Mouse (Mus musculus) lung, embryonic 14.5 days (tissue): ENCODE data around the gene Cplx2. TPM values are rescaled to one million over a fixed set of nuclear protein-coding genes. Genes with fewer than 3 reads are reported as not detected.

Source experiments
- ATAC-seq: fragments of 200-750 bp; cut with Nextera tagmentation; 2 replicates; pipeline ENCODE4 v1.8.0; 2017; ENCODE audit warnings: mild to moderate bottlenecking, moderate TSS enrichment, moderate library complexity; ENCODE audit not compliant: insufficient read depth
- DNase-seq: peaks from one replicate; pipeline ENCODE4 v3.0.0-alpha.2; 2015
- H3K27ac ChIP-seq: fragments of 300-500 bp; sonication (generic); 2 replicates; pipeline ENCODE4 v1.5.1; 2014; ENCODE audit warnings: low read depth, mild to moderate bottlenecking, moderate library complexity
- H3K27me3 ChIP-seq: fragments of 300-500 bp; sonication (generic); 2 replicates; pipeline ENCODE4 v1.6.1; 2014; ENCODE audit warnings: low read length, control low read depth; ENCODE audit not compliant: insufficient read depth
- H3K36me3 ChIP-seq: fragments of 300-500 bp; sonication (generic); 2 replicates; pipeline ENCODE4 v1.6.1; 2014; ENCODE audit warnings: control low read depth; ENCODE audit not compliant: insufficient read depth
- H3K4me1 ChIP-seq: fragments of 300-500 bp; sonication (generic); 2 replicates; pipeline ENCODE4 v1.6.1; 2014; ENCODE audit warnings: antibody characterized with exemption, control low read depth; ENCODE audit not compliant: insufficient read depth
- H3K4me2 ChIP-seq: fragments of 300-500 bp; sonication (generic); 2 replicates; pipeline ENCODE4 v1.6.1; 2014; ENCODE audit warnings: mild to moderate bottlenecking
- H3K4me3 ChIP-seq: fragments of 300-500 bp; sonication (generic); 2 replicates; pipeline ENCODE4 v1.5.1; 2014; ENCODE audit warnings: low read depth, low read length
- H3K9ac ChIP-seq: fragments of 300-500 bp; sonication (generic); 2 replicates; pipeline ENCODE4 v1.6.1; 2014
- H3K9me3 ChIP-seq: fragments of 300-500 bp; sonication (generic); 2 replicates; pipeline ENCODE4 v1.6.1; 2016; ENCODE audit warnings: low read depth, low read length, control low read depth
- CTCF ChIP-seq: IDR thresholded peaks from 2 replicates; pipeline ENCODE4 v1.5.1; 2016; ENCODE audit warnings: antibody characterized with exemption, low read depth
- WGBS: fragments of 180-500 bp; shearing (Covaris S2); extraction: QIAGEN DNeasy Blood & Tissue Kit; methylation state at CpG from one replicate; pipeline ENCODE4 v1.1.7; 2014; 5-methylcytosine and 5-hydroxymethylcytosine counted together
- polyA plus RNA-seq: library from polyadenylated mRNA; unstranded; fragments of >200 nt; fragmentation: Nextera tagmentation; extraction: Ambion mirVana; gene quantifications from 2 replicates; pipeline ENCODE4 v1.2.1, GENCODE M21; 2014

Gene Cplx2
- polyA plus RNA-seq = 12.2 TPM in 2 replicates

DNA sequence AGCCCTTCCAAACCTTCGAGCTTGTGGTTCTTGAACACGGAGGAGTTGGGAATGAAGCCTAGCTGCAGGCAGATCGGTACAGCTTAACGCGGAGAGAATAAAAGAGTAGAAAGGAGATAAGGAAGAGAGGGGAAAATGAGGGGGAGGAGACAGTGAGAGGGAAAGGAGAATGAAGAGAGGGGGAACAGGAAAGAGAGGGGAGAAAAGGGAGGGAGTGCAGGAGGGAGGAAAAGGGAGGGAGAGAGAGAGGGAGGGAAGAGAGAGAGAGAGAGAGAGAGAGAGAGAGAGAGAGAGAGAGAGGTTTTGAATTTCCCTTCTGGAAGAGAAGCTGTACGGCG is at the start of gene Cplx2:
Gene Cplx2, plus strand, starts transcription at position 301 of the 338 bp plus-strand sequence.
- no peak for TF ChIP-seq CTCF
- WGBS = 2% methylated on average over 7 of the region's 7 CpGs
- H3K27me3 ChIP-seq = peaks cover 4% of the 10 kb centered on the region; the same call in 1 of the 2 replicates

DNA sequence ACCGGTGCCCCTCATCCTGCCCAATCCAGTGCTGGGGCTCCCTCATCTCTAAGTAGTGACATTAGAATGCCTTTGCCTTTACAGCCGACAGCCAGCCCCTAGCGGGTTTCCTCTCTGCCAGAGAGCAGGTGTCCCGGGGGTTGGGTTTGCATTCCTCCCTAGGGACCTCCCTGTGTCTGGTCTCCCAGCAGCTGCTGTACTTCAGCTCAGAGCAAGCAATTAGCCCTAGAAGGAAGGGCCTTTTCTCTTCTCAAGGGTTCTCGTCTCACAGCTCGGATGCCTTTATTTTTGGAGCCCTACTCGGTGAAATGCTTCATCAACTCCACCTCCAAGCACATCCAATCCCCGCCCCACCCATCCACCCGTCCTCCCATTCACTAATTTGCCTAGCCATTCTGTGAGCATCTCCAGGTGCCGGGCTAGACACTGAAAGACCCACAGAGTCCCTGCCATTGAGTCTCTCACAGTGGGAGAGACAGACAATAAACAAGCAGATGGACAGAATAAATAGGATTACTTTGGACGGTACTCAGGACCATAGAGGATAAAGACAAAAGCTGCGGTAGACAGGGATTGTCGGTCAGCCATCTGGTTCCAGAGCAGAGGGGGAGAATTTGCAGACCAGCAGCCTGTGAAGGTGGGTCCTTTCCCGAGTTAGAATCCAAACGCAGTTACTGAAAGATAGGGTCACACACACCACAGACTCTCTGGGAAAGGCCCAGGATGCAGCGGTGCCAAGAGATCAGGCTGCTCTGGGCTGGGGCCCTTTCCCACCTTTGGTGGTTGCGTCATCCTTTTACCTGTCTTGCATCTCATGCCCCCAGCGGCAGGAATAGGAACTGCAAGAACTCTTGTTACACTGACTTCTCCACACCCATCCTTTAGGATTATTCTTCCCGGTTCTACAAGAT is 48.5 kb upstream of the Cplx2 start:
- no peaks in the 10 kb centered on the region; the same call in 1 of the 2 replicates for H3K4me1 ChIP-seq
- ATAC-seq = no peak
- 38% methylated on average over 19 of the region's 19 CpGs for WGBS

More for the DNA sequence above, at the start of gene Cplx2:
- no peak within 1 kb of the TSS for H3K9ac ChIP-seq
- H3K4me1 ChIP-seq = no peaks in the 10 kb centered on the region; the same call in none of the 2 replicates
- H3K4me2 ChIP-seq = peak within 1 kb of the TSS; percentile 59
- no peak for DNase-seq
- peak; percentile 9; the same call in 1 of the 2 replicates for ATAC-seq
- peak within 1 kb of the TSS; percentile 31 for H3K4me3 ChIP-seq
- peak within 1 kb of the TSS; percentile 34; the same call in 1 of the 2 replicates for H3K27ac ChIP-seq
- H3K9me3 ChIP-seq = no peaks in the 10 kb centered on the region
- H3K36me3 ChIP-seq = no peaks in the 10 kb centered on the region

DNA sequence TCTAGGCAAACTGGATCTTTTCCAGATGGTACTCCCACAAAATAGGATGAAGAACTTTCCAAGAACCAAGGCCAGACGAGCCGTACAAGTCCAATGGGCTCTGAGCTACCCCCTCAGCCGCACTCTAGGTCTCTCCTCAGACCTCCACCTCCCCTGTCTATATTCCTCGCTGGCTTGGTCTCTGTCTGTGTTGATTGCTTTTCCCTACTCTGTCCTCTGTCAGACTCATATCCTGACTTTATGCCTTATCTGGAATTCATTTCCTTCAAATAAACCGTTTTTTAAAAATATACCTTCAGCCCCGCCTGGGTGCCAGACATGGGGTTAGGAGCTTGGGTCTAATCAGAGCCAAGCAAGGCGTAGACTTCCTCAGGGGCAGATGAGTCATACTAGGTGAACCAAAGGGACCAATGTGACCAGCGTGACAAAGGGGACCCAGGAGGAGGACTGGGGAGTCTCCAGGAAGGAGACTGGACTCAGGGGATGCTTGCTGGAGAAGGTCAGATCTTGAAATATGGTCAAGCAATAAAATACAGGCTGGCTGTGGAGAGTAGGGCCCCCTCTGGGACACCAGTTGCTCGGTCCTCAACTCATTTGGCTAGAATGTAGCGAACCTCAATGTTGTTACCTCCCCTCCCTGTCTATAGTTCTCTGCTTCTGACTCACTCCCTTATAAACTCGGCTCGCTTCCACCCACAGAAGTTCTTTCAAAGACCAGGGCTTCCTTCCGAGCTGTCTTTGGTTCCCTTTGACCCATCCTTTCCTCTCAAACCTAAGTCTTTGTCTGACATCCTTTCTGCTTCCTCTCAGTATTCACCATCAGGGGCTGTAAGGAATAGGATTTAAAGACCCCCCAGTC is 47.6 kb upstream of the Cplx2 start:
- no peaks in the 10 kb centered on the region for H3K36me3 ChIP-seq
- no peak overlapping the region for H3K4me2 ChIP-seq
- no peak overlapping the region for H3K27ac ChIP-seq
- ATAC-seq = no peak
- no peak overlapping the region for H3K9ac ChIP-seq
- no peaks in the 10 kb centered on the region for H3K9me3 ChIP-seq
- no peaks in the 10 kb centered on the region; the same call in 1 of the 2 replicates for H3K4me1 ChIP-seq
- DNase-seq = no peak
- no peaks in the 10 kb centered on the region for H3K27me3 ChIP-seq
- H3K4me3 ChIP-seq = no peak overlapping the region
- WGBS = 72% methylated on average over 13 of the region's 13 CpGs
- TF ChIP-seq CTCF = no peak

More for the DNA sequence above, 48.5 kb upstream of the Cplx2 start:
- no peaks in the 10 kb centered on the region for H3K9me3 ChIP-seq
- no peak overlapping the region for H3K4me2 ChIP-seq
- no peaks in the 10 kb centered on the region for H3K27me3 ChIP-seq
- peak; percentile 74 for DNase-seq
- TF ChIP-seq CTCF = peak; percentile 77
- no peak overlapping the region for H3K9ac ChIP-seq
- H3K36me3 ChIP-seq = no peaks in the 10 kb centered on the region
- H3K27ac ChIP-seq = no peak overlapping the region
- H3K4me3 ChIP-seq = no peak overlapping the region

DNA sequence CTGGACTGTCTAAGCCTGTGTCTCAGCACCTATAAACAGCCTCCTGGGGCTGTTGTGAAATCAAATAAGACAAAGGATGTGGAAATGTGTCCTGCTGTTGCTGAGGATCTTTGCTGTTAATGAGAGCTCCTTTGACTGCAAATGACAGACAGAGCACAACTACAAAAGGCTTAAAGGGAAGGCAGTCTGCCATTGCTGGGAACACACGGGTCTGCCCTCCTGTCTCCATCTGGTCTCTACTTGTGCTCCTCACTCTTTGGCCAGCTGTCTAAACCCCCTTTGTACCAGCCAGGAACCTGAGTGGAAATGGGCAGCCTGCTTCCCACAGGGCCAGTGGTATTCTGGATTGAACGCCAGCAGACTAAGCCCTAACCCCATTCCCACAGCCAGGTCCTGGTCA is 47.0 kb upstream of the Cplx2 start:
- WGBS = 65% methylated on average over 2 of the region's 2 CpGs
- no peak overlapping the region for H3K27ac ChIP-seq
- H3K4me3 ChIP-seq = no peak overlapping the region
- no peaks in the 10 kb centered on the region for H3K36me3 ChIP-seq
- TF ChIP-seq CTCF = no peak
- no peaks in the 10 kb centered on the region for H3K9me3 ChIP-seq
- DNase-seq (no peak), ATAC-seq (no peak)
- H3K27me3 ChIP-seq = no peaks in the 10 kb centered on the region
- H3K9ac ChIP-seq = no peak overlapping the region
- peaks cover 2% of the 10 kb centered on the region for H3K4me1 ChIP-seq
- H3K4me2 ChIP-seq = no peak overlapping the region

DNA sequence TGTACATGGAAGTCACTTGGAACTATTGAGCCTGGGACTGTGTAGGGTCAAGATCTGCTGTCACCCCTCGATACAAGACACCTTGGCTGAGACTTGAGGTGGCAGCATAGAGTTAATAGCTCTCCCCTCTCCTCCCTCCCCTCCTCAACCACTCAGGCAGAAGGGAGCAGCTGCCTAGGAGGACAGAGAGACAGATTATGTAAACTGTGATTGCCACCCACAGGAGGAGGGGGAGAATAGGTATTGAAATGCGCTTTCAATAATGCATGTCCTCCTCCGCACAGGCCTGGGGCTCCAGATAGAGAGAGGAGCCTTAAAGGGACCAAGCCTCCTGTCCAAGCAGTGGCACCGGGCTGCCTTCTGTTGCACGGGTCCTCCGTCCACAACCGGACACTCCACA is 45.3 kb upstream of the Cplx2 start:
- 35% methylated on average over 7 of the region's 7 CpGs for WGBS
- Histone ChIP-seq H3K9me3 (no peaks in the 10 kb centered on the region), H3K27me3 (no peaks in the 10 kb centered on the region), H3K4me3 (no peak overlapping the region), H3K36me3 (no peaks in the 10 kb centered on the region), H3K4me1 (peaks cover 9% of the 10 kb centered on the region), H3K27ac (no peak overlapping the region), H3K4me2 (no peak overlapping the region), H3K9ac (no peak overlapping the region)
- ATAC-seq = no peak
- no peak for DNase-seq
- TF ChIP-seq CTCF = no peak

DNA sequence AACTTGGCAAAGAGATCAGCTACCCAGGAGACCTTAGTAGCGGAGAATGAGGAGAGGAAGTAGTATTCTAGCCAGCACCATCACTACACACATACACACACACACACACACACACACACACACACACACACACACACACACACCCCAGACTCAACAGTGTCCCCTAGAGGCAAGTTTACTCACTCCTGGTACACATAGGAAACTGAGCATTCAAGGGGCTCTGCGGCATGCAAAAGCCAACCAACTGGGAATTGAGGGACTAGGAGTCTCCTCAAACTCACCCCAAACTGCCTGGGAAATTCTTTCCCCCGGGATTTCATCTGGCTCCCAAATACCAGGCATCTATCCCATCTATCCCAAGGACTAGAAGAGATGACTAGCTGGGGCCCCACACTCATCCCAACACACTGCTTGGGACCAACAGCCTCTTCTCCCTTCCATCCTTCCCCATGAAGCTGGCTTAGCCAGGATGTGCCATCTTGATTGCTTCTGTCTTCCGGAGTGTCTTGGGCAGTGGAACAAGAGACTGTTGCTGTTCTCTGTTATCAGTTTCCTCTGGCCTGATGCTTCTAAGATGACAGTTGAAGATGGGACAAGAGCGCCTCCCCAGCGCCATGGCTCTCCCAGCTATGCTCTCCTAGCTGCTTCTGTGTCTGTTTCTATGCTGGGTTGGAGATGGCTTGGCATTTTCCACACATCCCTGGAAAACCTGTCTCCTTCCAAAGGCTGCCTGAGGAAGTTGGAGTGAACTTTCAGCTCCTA is 44.3 kb upstream of the Cplx2 start:
- WGBS = 86% methylated on average over 6 of the region's 6 CpGs
- no peaks in the 10 kb centered on the region for H3K9me3 ChIP-seq
- H3K4me2 ChIP-seq = no peak overlapping the region

More for the DNA sequence above, 44.3 kb upstream of the Cplx2 start:
- 0 out of 2 replicates have a peak, but pooled peaks have one; percentile 24 for TF ChIP-seq CTCF
- peaks cover 14% of the 10 kb centered on the region; the same call in 1 of the 2 replicates for H3K4me1 ChIP-seq
- H3K27me3 ChIP-seq = no peaks in the 10 kb centered on the region
- ATAC-seq (no peak), DNase-seq (no peak)
- no peak overlapping the region for H3K4me3 ChIP-seq
- no peak overlapping the region for H3K9ac ChIP-seq
- H3K36me3 ChIP-seq = no peaks in the 10 kb centered on the region
- H3K27ac ChIP-seq = no peak overlapping the region
